Mouse (Mus musculus) G1E (cell line): ENCODE data around the gene Fam83e.

Source experiments
- CTCF ChIP-seq: IDR thresholded peaks from 2 replicates; pipeline ENCODE4 v1.5.1; 2012; ENCODE audit warnings: low read depth, low read length, inconsistent platforms, mixed read lengths
- POLR2AphosphoS5 ChIP-seq: IDR thresholded peaks from 2 replicates; pipeline ENCODE4 v1.6.1; 2012; ENCODE audit warnings: low read depth, low read length, inconsistent platforms; ENCODE audit not compliant: insufficient replicate concordance
- TAL1 ChIP-seq: conservative IDR thresholded peaks from 2 replicates; pipeline ENCODE4 v1.6.1; 2012; ENCODE audit warnings: low read depth, low read length, inconsistent platforms, mixed read lengths

GRCm38 (mm10) chr7:45719738-45720412 is 1.1 kb upstream of the Fam83e start:
- TF ChIP-seq CTCF: no peak
- TF ChIP-seq POLR2AphosphoS5: no peak
- TF ChIP-seq TAL1: no peak
